Mouse (Mus musculus) hindbrain, postnatal 0 days (tissue): ENCODE data around the gene Nwd1. TPM values are rescaled to one million over a fixed set of nuclear protein-coding genes. Genes with fewer than 3 reads are reported as not detected.

Experiments used
- ATAC-seq: fragments of 200-750 bp; cut with Nextera tagmentation; 2 replicates; pipeline ENCODE4 v1.8.0; 2017; ENCODE audit warnings: mild to moderate bottlenecking, moderate TSS enrichment, moderate library complexity
- DNase-seq: peaks from one replicate; pipeline ENCODE4 v3.0.0-alpha.2; 2015; ENCODE audit warnings: low spot score
- H3K27ac ChIP-seq: fragments of 300-500 bp; sonication (generic); 2 replicates; pipeline ENCODE4 v1.5.1; 2014; ENCODE audit warnings: mild to moderate bottlenecking
- H3K27me3 ChIP-seq: fragments of 300-500 bp; sonication (generic); 2 replicates; pipeline ENCODE4 v1.6.1; 2014; ENCODE audit warnings: low read length, mixed read lengths; ENCODE audit not compliant: insufficient read depth
- H3K36me3 ChIP-seq: fragments of 300-500 bp; sonication (generic); 2 replicates; pipeline ENCODE4 v1.6.1; 2014; ENCODE audit warnings: low read length, mixed read lengths; ENCODE audit not compliant: insufficient read depth
- H3K4me1 ChIP-seq: fragments of 300-500 bp; sonication (generic); 2 replicates; pipeline ENCODE4 v1.6.1; 2014; ENCODE audit warnings: antibody characterized with exemption, low read length, mixed read lengths; ENCODE audit not compliant: insufficient read depth
- H3K4me2 ChIP-seq: fragments of 300-500 bp; sonication (generic); 2 replicates; pipeline ENCODE4 v1.6.1; 2014; ENCODE audit warnings: low read depth, mild to moderate bottlenecking, low read length, moderate library complexity, mixed read lengths
- H3K4me3 ChIP-seq: fragments of 300-500 bp; sonication (generic); 2 replicates; pipeline ENCODE4 v1.5.1; 2014; ENCODE audit warnings: low read length
- H3K9ac ChIP-seq: fragments of 300-500 bp; sonication (generic); replicated peaks from 2 replicates; pipeline ENCODE4 v1.6.1; 2014; ENCODE audit warnings: mild to moderate bottlenecking, low read length, moderate library complexity, mixed read lengths
- H3K9me3 ChIP-seq: fragments of 300-500 bp; sonication (generic); 2 replicates; pipeline ENCODE4 v1.6.1; 2016; ENCODE audit warnings: low read length, mixed read lengths
- CTCF ChIP-seq: IDR thresholded peaks from 2 replicates; pipeline ENCODE4 v1.5.1; 2016; ENCODE audit warnings: antibody characterized with exemption, control low read depth, low read depth
- WGBS: fragments of 180-500 bp; shearing (Covaris S2); extraction: QIAGEN DNeasy Blood & Tissue Kit; methylation state at CpG from one replicate; pipeline ENCODE4 v1.1.7; 2014; 5-methylcytosine and 5-hydroxymethylcytosine counted together
- polyA plus RNA-seq: library from polyadenylated mRNA; unstranded; fragments of >200 nt; fragmentation: Nextera tagmentation; extraction: Ambion mirVana; gene quantifications from 2 replicates; pipeline ENCODE4 v1.2.1, GENCODE M21; 2015
- total RNA-seq: library from RNA; depleted of rRNA; stranded (reverse); fragments of >200 nt; gene quantifications from 2 replicates; pipeline ENCODE4 v1.2.3, GENCODE M21; 2014

Nwd1 gene
- total and polyA plus RNA-seq, 2 experiments from 2014 or later = 3.1 to 50.7 TPM

DNA sequence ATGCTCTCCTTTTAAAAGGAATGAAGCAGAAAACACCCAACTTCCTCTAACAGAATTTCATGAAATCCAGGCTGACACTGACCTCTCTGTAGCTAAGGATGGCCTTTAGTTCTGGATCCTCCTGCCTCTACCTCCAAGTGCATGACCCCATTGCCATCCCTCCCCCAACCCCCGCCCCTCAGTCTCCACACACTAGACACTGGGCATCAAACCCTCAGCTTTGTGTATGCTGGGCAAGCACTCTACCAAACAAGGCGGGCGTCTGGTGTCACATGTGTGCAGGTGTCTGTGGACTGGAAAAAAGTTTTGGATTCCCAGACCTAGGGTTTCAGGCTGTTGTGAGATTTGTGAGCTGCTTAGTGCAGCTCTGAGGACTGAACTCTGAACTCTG lies 9.0 kb downstream of the Nwd1 start:
- peaks cover 9% of the 10 kb centered on the region; the same call in 1 of the 2 replicates for H3K4me1 ChIP-seq
- TF ChIP-seq CTCF = no peak
- no peaks in the 10 kb centered on the region for H3K27me3 ChIP-seq
- no peak overlapping the region for H3K9ac ChIP-seq
- H3K4me3 ChIP-seq = no peak overlapping the region
- no peaks in the 10 kb centered on the region for H3K9me3 ChIP-seq
- ATAC-seq (peak; percentile 60), DNase-seq (no peak)
- H3K27ac ChIP-seq = peak overlapping the region; percentile 87
- H3K4me2 ChIP-seq = 0 out of 2 replicates have a peak overlapping the region, but pooled peaks have one; percentile 6
- 46% methylated on average over 3 of the region's 3 CpGs for WGBS
- H3K36me3 ChIP-seq = no peaks in the 10 kb centered on the region

DNA sequence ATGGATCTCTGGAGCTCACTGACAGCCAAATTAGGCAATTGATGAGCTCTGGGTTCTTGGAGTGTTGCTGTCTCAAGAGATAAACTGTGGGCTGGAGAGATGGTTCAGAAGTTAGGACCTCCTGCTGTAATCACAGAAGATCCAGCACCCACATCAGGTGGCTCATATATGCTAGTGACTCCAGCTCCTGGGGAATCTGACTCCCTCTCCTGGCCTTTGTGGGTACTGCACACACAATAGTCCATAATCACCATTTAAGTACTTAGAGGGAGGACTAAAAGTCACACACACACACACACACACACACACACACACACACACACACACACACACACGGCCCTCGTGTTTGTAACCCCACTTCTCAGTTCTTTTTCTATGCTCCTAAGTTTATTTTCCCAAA lies 13.5 kb downstream of the Nwd1 start:
- H3K27me3 ChIP-seq = no peaks in the 10 kb centered on the region
- ATAC-seq (no peak), DNase-seq (peak; percentile 45)
- peaks cover 8% of the 10 kb centered on the region; the same call in 1 of the 2 replicates for H3K4me1 ChIP-seq
- H3K9me3 ChIP-seq = no peaks in the 10 kb centered on the region
- 100% methylated on average over 2 of the region's 2 CpGs for WGBS
- no peaks in the 10 kb centered on the region for H3K36me3 ChIP-seq
- H3K4me2 ChIP-seq = no peak overlapping the region
- no peak overlapping the region for H3K27ac ChIP-seq
- H3K9ac ChIP-seq = no peak overlapping the region
- peak; percentile 53 for TF ChIP-seq CTCF
- H3K4me3 ChIP-seq = no peak overlapping the region

DNA sequence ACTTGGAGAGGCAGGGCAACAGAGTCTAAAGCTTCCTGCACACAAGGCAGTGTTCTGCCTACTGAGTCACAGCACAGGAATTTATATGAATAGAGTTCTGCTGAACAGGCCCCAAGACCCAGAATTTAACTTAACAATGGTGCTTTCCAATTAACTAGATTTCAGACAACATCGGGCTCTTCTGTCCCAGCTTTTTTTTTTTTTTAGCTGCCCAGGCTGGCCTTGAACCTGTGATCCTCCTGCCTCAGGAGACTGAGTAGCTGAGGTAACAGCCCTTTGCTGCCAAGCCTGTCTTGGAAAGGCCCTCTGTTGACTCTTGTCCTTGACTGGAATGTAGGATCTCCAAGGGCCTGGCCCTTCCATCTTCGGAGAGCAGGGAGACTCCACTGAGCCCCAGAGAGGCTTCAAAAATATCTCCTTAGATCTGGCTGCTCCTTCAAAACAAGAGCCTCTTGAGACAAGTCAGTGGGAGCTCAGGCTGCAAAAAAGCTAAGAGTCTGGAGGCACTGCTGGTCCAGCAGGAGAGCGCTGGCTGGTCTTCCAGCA lies 17.7 kb downstream of the Nwd1 start:
- Histone ChIP-seq H3K9ac (no peak overlapping the region), H3K4me1 (no peaks in the 10 kb centered on the region), H3K36me3 (no peaks in the 10 kb centered on the region), H3K4me2 (no peak overlapping the region), H3K9me3 (no peaks in the 10 kb centered on the region), H3K4me3 (no peak overlapping the region), H3K27ac (no peak overlapping the region), H3K27me3 (no peaks in the 10 kb centered on the region)
- TF ChIP-seq CTCF = no peak
- WGBS = 83% methylated on average over 3 of the region's 3 CpGs
- DNase-seq (no peak), ATAC-seq (no peak)

DNA sequence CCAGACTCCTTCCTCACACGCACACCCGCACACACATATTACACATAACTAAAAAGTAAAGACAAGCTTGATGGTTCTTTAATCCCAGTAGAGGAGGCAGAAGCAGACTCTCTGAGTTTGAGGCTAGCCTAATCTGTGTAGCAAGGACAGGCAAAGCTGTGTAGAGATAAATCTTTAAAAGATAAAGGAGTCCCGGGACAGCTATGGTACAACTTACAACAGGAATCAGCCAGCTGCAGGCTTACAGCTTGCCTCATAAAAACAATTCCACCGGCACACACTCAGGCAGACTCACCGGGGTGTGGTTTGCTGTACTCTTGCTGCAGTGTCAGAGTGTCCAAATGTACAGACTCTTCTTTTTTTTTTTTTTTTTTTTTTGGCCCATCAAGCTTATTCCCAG lies 18.2 kb downstream of the Nwd1 start:
- WGBS = 79% methylated on average over 5 of the region's 5 CpGs
- ATAC-seq (no peak), DNase-seq (no peak)
- H3K9ac ChIP-seq = no peak overlapping the region
- no peaks in the 10 kb centered on the region for H3K4me1 ChIP-seq
- TF ChIP-seq CTCF = no peak
- no peaks in the 10 kb centered on the region for H3K9me3 ChIP-seq
- H3K36me3 ChIP-seq = no peaks in the 10 kb centered on the region
- H3K4me3 ChIP-seq = no peak overlapping the region
- H3K27me3 ChIP-seq = no peaks in the 10 kb centered on the region
- no peak overlapping the region for H3K27ac ChIP-seq
- no peak overlapping the region for H3K4me2 ChIP-seq

DNA sequence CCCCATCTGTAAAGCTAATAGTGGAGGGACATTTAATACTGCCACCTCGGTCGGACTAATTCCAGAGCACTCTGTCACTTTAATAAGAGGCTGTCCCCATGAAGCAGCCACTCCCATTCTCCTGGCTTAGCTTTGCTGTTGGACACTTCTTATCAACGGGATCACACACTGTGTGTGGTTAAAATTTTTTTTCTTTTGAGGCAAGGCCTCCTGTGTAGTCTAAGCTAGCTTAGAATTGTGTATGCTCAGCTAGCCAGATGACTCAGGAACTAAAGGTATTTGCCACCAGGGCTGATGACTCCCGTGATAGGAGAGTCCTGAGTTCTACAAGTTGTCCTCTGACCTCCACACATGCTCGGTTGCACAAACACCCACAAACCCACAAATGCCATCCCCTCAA lies 18.9 kb downstream of the Nwd1 start:
- ATAC-seq (no peak), DNase-seq (no peak)
- no peak overlapping the region for H3K9ac ChIP-seq
- WGBS = 71% methylated on average over 5 of the region's 5 CpGs
- H3K9me3 ChIP-seq = no peaks in the 10 kb centered on the region
- H3K27ac ChIP-seq = no peak overlapping the region
- no peak for TF ChIP-seq CTCF
- no peaks in the 10 kb centered on the region for H3K36me3 ChIP-seq
- H3K4me2 ChIP-seq = no peak overlapping the region
- H3K27me3 ChIP-seq = no peaks in the 10 kb centered on the region
- H3K4me3 ChIP-seq = no peak overlapping the region
- H3K4me1 ChIP-seq = no peaks in the 10 kb centered on the region

DNA sequence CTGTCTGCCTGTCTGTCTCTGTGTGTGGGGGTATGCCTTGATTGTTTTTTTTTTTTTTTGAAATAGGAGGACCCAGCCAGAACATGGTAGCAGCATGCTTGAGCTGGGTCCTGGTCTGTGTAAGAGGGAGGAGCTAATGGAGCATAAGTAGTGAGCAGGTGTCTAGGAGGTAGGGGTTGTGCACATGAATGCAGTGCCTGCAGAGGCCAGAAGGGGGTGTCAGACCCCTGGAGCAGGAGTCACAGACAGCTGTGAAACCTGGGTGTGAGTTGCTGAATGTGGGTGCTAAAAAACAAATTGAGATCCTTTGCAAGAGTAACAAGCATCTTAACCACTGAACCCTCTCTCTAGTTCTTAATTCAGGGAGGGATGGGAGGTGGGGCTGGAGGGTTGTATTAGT lies 22.4 kb downstream of the Nwd1 start:
- H3K9ac ChIP-seq = no peak overlapping the region
- TF ChIP-seq CTCF = 0 out of 2 replicates have a peak, but pooled peaks have one; percentile 4
- no peaks in the 10 kb centered on the region for H3K27me3 ChIP-seq
- H3K27ac ChIP-seq = no peak overlapping the region
- ATAC-seq (no peak), DNase-seq (no peak)
- no peak overlapping the region for H3K4me2 ChIP-seq
- H3K36me3 ChIP-seq = no peaks in the 10 kb centered on the region
- no peak overlapping the region for H3K4me3 ChIP-seq
- H3K9me3 ChIP-seq = no peaks in the 10 kb centered on the region
- no peaks in the 10 kb centered on the region for H3K4me1 ChIP-seq

DNA sequence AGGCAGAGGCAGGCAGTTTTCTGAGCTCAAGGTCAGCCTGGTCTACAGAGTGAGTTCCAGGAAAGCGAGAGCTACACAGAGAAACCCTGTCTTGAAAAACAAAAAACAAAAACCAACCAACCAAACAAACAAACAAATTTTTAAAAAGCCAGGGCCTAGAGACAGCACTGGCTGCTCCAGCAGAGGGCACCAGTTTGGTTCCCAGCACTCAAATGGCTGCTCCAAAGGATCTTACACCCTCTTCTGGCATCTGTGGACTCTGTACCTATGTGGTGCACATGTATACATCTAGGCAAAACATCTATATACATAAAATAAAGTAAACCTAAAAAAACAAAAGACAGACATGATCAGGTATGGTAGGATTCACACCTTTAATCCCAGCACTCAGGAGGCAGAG lies 26.3 kb downstream of the Nwd1 start:
- DNase-seq (no peak), ATAC-seq (no peak)
- Histone ChIP-seq H3K4me2 (no peak overlapping the region), H3K9ac (no peak overlapping the region), H3K4me3 (no peak overlapping the region), H3K36me3 (no peaks in the 10 kb centered on the region; the same call in 1 of the 2 replicates), H3K27me3 (no peaks in the 10 kb centered on the region), H3K9me3 (no peaks in the 10 kb centered on the region), H3K4me1 (no peaks in the 10 kb centered on the region), H3K27ac (no peak overlapping the region)
- TF ChIP-seq CTCF = peak; percentile 26
- 67% methylated on average over 1 of the region's 1 CpGs for WGBS
